Mouse (Mus musculus): Measurements from ENCODE around the gene Slit3. TPM values are rescaled to one million over a fixed set of nuclear protein-coding genes. Genes with fewer than 3 reads are reported as not detected.

Slit3 gene
- total and polyA plus RNA-seq, 3 experiments = 0.55 to 4.8 (median 2.8) TPM

- dilution Hi-C loops (cut with MboI; ENCODE audit: extremely low pct_ligation_motif_present, extremely low pct_unique_long_range_greater_than_20kb, low sequenced_read_pairs) (no loop called here), in situ Hi-C loops (cut with MboI; ENCODE audit: low pct_ligation_motif_present, low pct_unique_long_range_greater_than_20kb, low sequenced_read_pairs) (no loop called here)
- Histone ChIP-seq H3K4me2 (ENCODE audit: insufficient read depth, low read depth, poor library complexity, severe bottlenecking) (no peak overlapping the region), H3K27me3 (replicated peaks) (peaks cover 2% of the 10 kb centered on the region), H3K27ac (ENCODE audit: insufficient read depth, low read depth) (no peak overlapping the region), H3K79me2 (replicated peaks; ENCODE audit: control insufficient read depth, extremely low read depth, insufficient read depth, poor library complexity, severe bottlenecking) (no peaks in the 10 kb centered on the region), H3K9me3 (replicated peaks; ENCODE audit: low read length) (no peaks in the 10 kb centered on the region), H3K4me1 (ENCODE audit: control insufficient read depth in 1 of 2, insufficient read depth in 2 of 2) (peaks cover 0 to 10% of the 10 kb centered on the region in 2 experiments; a peak in 2 of 4 replicates), H3K9ac (ENCODE audit: insufficient read depth, low read depth) (no peak overlapping the region), H3K36me3 (replicated peaks in 1 of 2; ENCODE audit: control insufficient read depth in 1 of 2, insufficient read depth in 1 of 2, low read length in 1 of 2) (no peaks in the 10 kb centered on the region), H3K4me3 (replicated peaks in 1 of 3; ENCODE audit: low read depth in 2 of 3, low read length in 2 of 3, poor library complexity in 1 of 3) (no peak overlapping the region)
- no peak for TF ChIP-seq BHLHE40 (IDR thresholded peaks at IDR 0.05; ENCODE audit: low read depth, low read length)
- no peak for TF ChIP-seq TBP (conservative IDR thresholded peaks at IDR 0.05; ENCODE audit: low read depth, low read length)
- no peak for TF ChIP-seq ETS1 (conservative IDR thresholded peaks at IDR 0.05; ENCODE audit: low read depth, low read length)
- no peak for TF ChIP-seq RAD21 (IDR thresholded peaks at IDR 0.05; ENCODE audit: low read depth, low read length)
- TF ChIP-seq ELF1 (IDR thresholded peaks at IDR 0.05; ENCODE audit: low read depth, low read length) = no peak
- TF ChIP-seq MEF2A (IDR thresholded peaks at IDR 0.05; ENCODE audit: borderline replicate concordance, low read depth, low read length) = no peak
- no peak for TF ChIP-seq HCFC1 (IDR thresholded peaks at IDR 0.05; ENCODE audit: low read depth, low read length)
- TF ChIP-seq GABPA (IDR thresholded peaks at IDR 0.05; ENCODE audit: insufficient replicate concordance, low read depth, low read length) = no peak
- TF ChIP-seq ZC3H11A (IDR thresholded peaks at IDR 0.05; ENCODE audit: low read depth, low read length) = no peak
- no peak for TF ChIP-seq KAT2A (IDR thresholded peaks at IDR 0.05; ENCODE audit: insufficient replicate concordance, low read length)
- no peak for TF ChIP-seq MAFK (IDR thresholded peaks at IDR 0.05; ENCODE audit: insufficient replicate concordance, low read length)
- no peak for TF ChIP-seq PAX5 (IDR thresholded peaks at IDR 0.05; ENCODE audit: low read length)
- no peak for TF ChIP-seq POLR2A (IDR thresholded peaks at IDR 0.05; ENCODE audit: low read depth, low read length)
- no peak for TF ChIP-seq IRF4 (IDR thresholded peaks at IDR 0.05; ENCODE audit: low read depth, low read length)
- no peak for TF ChIP-seq USF2 (conservative IDR thresholded peaks at IDR 0.05; ENCODE audit: low read depth, low read length)
- DNase-seq (ENCODE audit: extremely low read depth) = no peak
Measured at GRCm38 (mm10) chr11:35198537-35199088, 77.6 kb downstream of the Slit3 start.

- dilution Hi-C loops (cut with MboI; ENCODE audit: extremely low pct_ligation_motif_present, extremely low pct_unique_long_range_greater_than_20kb, low sequenced_read_pairs) (no loop called here), in situ Hi-C loops (cut with MboI; ENCODE audit: low pct_ligation_motif_present, low pct_unique_long_range_greater_than_20kb, low sequenced_read_pairs) (no loop called here)
- no peak overlapping the region for H3K9ac ChIP-seq (ENCODE audit: insufficient read depth, low read depth)
- H3K4me1 ChIP-seq (ENCODE audit: control insufficient read depth in 1 of 2, insufficient read depth in 2 of 2) = peaks cover 0 to 10% of the 10 kb centered on the region in 2 experiments; a peak in 2 of 4 replicates
- H3K4me3 ChIP-seq (replicated peaks in 1 of 3; ENCODE audit: low read depth in 2 of 3, low read length in 2 of 3, poor library complexity in 1 of 3) = no peak overlapping the region
- peaks cover 2% of the 10 kb centered on the region for H3K27me3 ChIP-seq (replicated peaks)
- H3K9me3 ChIP-seq (replicated peaks; ENCODE audit: low read length) = no peaks in the 10 kb centered on the region
- no peak overlapping the region for H3K4me2 ChIP-seq (ENCODE audit: insufficient read depth, low read depth, poor library complexity, severe bottlenecking)
- no peak for TF ChIP-seq JUN (IDR thresholded peaks at IDR 0.05; ENCODE audit: insufficient read depth, low read depth, low read length)
- no peak for TF ChIP-seq CTCF (conservative IDR thresholded peaks at IDR 0.05 in 1 of 2, IDR thresholded peaks at IDR 0.05 in 1 of 2; ENCODE audit: low read depth in 2 of 2, low read length in 2 of 2)
- TF ChIP-seq JUND (conservative IDR thresholded peaks at IDR 0.05; ENCODE audit: low read depth, low read length) = no peak
- TF ChIP-seq RAD21 (IDR thresholded peaks at IDR 0.05; ENCODE audit: low read depth, low read length) = no peak
- TF ChIP-seq ZC3H11A (IDR thresholded peaks at IDR 0.05; ENCODE audit: low read depth, low read length) = no peak
- no peak for TF ChIP-seq POLR2A (IDR thresholded peaks at IDR 0.05; ENCODE audit: low read depth, low read length)
- TF ChIP-seq UBTF (IDR thresholded peaks at IDR 0.05; ENCODE audit: low read depth, low read length) = no peak
- no peak for TF ChIP-seq ZNF384 (IDR thresholded peaks at IDR 0.05; ENCODE audit: low read depth, low read length)
- no peak for TF ChIP-seq GABPA (IDR thresholded peaks at IDR 0.05; ENCODE audit: insufficient replicate concordance, low read depth, low read length)
- TF ChIP-seq MYC (IDR thresholded peaks at IDR 0.05; ENCODE audit: low read depth, low read length) = no peak
- TF ChIP-seq ZKSCAN1 (IDR thresholded peaks at IDR 0.05; ENCODE audit: borderline replicate concordance, low read depth, low read length) = no peak
- TF ChIP-seq EP300 (IDR thresholded peaks at IDR 0.05; ENCODE audit: low read length) = no peak
- no peak for TF ChIP-seq MAX (IDR thresholded peaks at IDR 0.05; ENCODE audit: low read length)
- no peak for TF ChIP-seq ZMIZ1 (IDR thresholded peaks at IDR 0.05; ENCODE audit: low read depth, low read length)
- no peaks in the 10 kb centered on the region for H3K36me3 ChIP-seq (replicated peaks in 1 of 2; ENCODE audit: control insufficient read depth in 1 of 2, insufficient read depth in 1 of 2, low read length in 1 of 2)
- DNase-seq (ENCODE audit: extremely low read depth) = no peak
- H3K27ac ChIP-seq (ENCODE audit: insufficient read depth, low read depth) = no peak overlapping the region
- H3K79me2 ChIP-seq (replicated peaks; ENCODE audit: control insufficient read depth, extremely low read depth, insufficient read depth, poor library complexity, severe bottlenecking) = no peaks in the 10 kb centered on the region
Measured at GRCm38 (mm10) chr11:35202332-35202731, 81.3 kb downstream of the Slit3 start.
